Mouse (Mus musculus) heart, postnatal 0 days (tissue): ENCODE data around the gene Slc10a7. TPM values are rescaled to one million over a fixed set of nuclear protein-coding genes. Genes with fewer than 3 reads are reported as not detected.

Experiments
- ATAC-seq: fragments of 200-750 bp; cut with Nextera tagmentation; 2 replicates; pipeline ENCODE4 v1.8.0; 2017; ENCODE audit warnings: low read depth, moderate number of reproducible peaks, moderate library complexity; ENCODE audit not compliant: insufficient read depth
- DNase-seq: peaks from one replicate; pipeline ENCODE4 v3.0.0-alpha.2; 2016; ENCODE audit warnings: low spot score
- H3K27ac ChIP-seq: fragments of 300-500 bp; sonication (generic); 2 replicates; pipeline ENCODE4 v1.5.1; 2014; ENCODE audit warnings: low read depth, mild to moderate bottlenecking
- H3K27me3 ChIP-seq: fragments of 300-500 bp; sonication (generic); 2 replicates; pipeline ENCODE4 v1.6.1; 2014; ENCODE audit warnings: low read length, mixed read lengths; ENCODE audit not compliant: control insufficient read depth, insufficient read depth
- H3K36me3 ChIP-seq: fragments of 300-500 bp; sonication (generic); replicated peaks from 2 replicates; pipeline ENCODE4 v1.6.1; 2014; ENCODE audit warnings: low read length, mixed read lengths; ENCODE audit not compliant: control insufficient read depth, insufficient read depth
- H3K4me1 ChIP-seq: fragments of 300-500 bp; sonication (generic); 2 replicates; pipeline ENCODE4 v1.6.1; 2014; ENCODE audit warnings: antibody characterized with exemption; ENCODE audit not compliant: control insufficient read depth, insufficient read depth
- H3K4me2 ChIP-seq: fragments of 300-500 bp; sonication (generic); 2 replicates; pipeline ENCODE4 v1.6.1; 2014; ENCODE audit warnings: low read depth, mild to moderate bottlenecking, low read length, moderate library complexity
- H3K4me3 ChIP-seq: fragments of 300-500 bp; sonication (generic); 2 replicates; pipeline ENCODE4 v1.5.1; 2014; ENCODE audit warnings: low read depth, low read length
- H3K9ac ChIP-seq: fragments of 300-500 bp; sonication (generic); replicated peaks from 2 replicates; pipeline ENCODE4 v1.6.1; 2014; ENCODE audit warnings: low read depth, low read length, mixed read lengths
- H3K9me3 ChIP-seq: fragments of 300-500 bp; sonication (generic); replicated peaks from 2 replicates; pipeline ENCODE4 v1.6.1; 2016; ENCODE audit warnings: low read length; ENCODE audit not compliant: control insufficient read depth
- CTCF ChIP-seq: IDR thresholded peaks from 2 replicates; pipeline ENCODE4 v1.5.1; 2016; ENCODE audit warnings: antibody characterized with exemption, control low read depth, low read depth
- EP300 ChIP-seq: IDR thresholded peaks from 2 replicates; pipeline ENCODE4 v1.6.1; 2016; ENCODE audit warnings: antibody characterized with exemption, low read depth
- WGBS: fragments of 180-500 bp; shearing (Covaris S2); extraction: QIAGEN DNeasy Blood & Tissue Kit; methylation state at CpG from one replicate; pipeline ENCODE4 v1.1.7; 2014; 5-methylcytosine and 5-hydroxymethylcytosine counted together
- polyA plus RNA-seq: library from polyadenylated mRNA; unstranded; fragments of >200 nt; fragmentation: Nextera tagmentation; extraction: Ambion mirVana; gene quantifications from 2 replicates; pipeline ENCODE4 v1.2.1, GENCODE M21; 2015
- total RNA-seq: library from RNA; depleted of rRNA; stranded (reverse); fragments of >200 nt; gene quantifications from 2 replicates; pipeline ENCODE4 v1.2.3, GENCODE M21; 2014; ENCODE audit warnings: low replicate concordance

Slc10a7 gene
- total and polyA plus RNA-seq, 2 experiments from 2014 or later, result 5.3 to 11.8 TPM

- DNase-seq, result no peak
- no peak for TF ChIP-seq CTCF
- TF ChIP-seq EP300, result no peak
- Histone ChIP-seq H3K9me3 (no peaks in the 10 kb centered on the region), H3K9ac (no peak overlapping the region), H3K27me3 (no peaks in the 10 kb centered on the region), H3K36me3 (0 out of 2 replicates have a peak, but pooled peaks cover 7% of the 10 kb centered on the region), H3K4me3 (no peak overlapping the region), H3K4me2 (no peak overlapping the region), H3K27ac (no peak overlapping the region), H3K4me1 (0 out of 2 replicates have a peak, but pooled peaks cover 2% of the 10 kb centered on the region)
- no peak for ATAC-seq
- WGBS, result 88% methylated on average over 9 of the region's 9 CpGs
These were observed 95.3 kb downstream of the Slc10a7 start for GRCm38 (mm10) chr8:78604426-78604825.

DNA sequence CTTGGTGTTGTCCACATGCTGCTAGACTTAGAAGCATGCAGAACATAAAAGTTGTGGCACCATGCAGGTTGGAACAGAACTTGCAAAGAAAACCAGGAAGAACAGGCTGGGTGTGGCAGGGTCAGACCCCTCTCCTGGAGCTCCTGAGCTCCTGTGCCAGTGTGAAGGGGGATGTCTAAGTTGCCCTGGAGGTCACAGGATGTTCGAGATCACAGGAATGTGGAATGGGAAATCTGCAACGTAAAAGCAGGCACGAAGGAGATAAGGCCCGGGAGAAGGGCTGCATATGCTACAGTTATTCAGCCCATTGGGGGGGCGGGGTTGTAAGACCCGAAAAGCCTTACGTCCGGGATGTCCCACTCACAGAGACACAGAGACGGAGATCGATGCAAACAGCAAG lies 100.2 kb downstream of the Slc10a7 start:
- Histone ChIP-seq H3K4me1 (0 out of 2 replicates have a peak, but pooled peaks cover 3% of the 10 kb centered on the region), H3K4me2 (no peak overlapping the region), H3K9ac (no peak overlapping the region), H3K4me3 (no peak overlapping the region), H3K27me3 (no peaks in the 10 kb centered on the region), H3K36me3 (0 out of 2 replicates have a peak, but pooled peaks cover 4% of the 10 kb centered on the region), H3K27ac (no peak overlapping the region), H3K9me3 (no peaks in the 10 kb centered on the region)
- ATAC-seq, result no peak
- 59% methylated on average over 10 of the region's 10 CpGs for WGBS
- TF ChIP-seq EP300, result no peak
- no peak for TF ChIP-seq CTCF
- DNase-seq, result no peak

- no peak overlapping the region for H3K9ac ChIP-seq
- H3K4me3 ChIP-seq, result no peak overlapping the region
- WGBS, result 80% methylated on average over 6 of the region's 6 CpGs
- H3K27ac ChIP-seq, result no peak overlapping the region
- TF ChIP-seq CTCF, result no peak
- no peak for TF ChIP-seq EP300
- no peaks in the 10 kb centered on the region for H3K9me3 ChIP-seq
- H3K4me2 ChIP-seq, result no peak overlapping the region
- no peak for ATAC-seq
- H3K4me1 ChIP-seq, result 0 out of 2 replicates have a peak, but pooled peaks cover 3% of the 10 kb centered on the region
- DNase-seq, result no peak
- no peaks in the 10 kb centered on the region for H3K36me3 ChIP-seq
- no peaks in the 10 kb centered on the region for H3K27me3 ChIP-seq
These were observed 101.9 kb downstream of the Slc10a7 start for GRCm38 (mm10) chr8:78611019-78611418.

DNA sequence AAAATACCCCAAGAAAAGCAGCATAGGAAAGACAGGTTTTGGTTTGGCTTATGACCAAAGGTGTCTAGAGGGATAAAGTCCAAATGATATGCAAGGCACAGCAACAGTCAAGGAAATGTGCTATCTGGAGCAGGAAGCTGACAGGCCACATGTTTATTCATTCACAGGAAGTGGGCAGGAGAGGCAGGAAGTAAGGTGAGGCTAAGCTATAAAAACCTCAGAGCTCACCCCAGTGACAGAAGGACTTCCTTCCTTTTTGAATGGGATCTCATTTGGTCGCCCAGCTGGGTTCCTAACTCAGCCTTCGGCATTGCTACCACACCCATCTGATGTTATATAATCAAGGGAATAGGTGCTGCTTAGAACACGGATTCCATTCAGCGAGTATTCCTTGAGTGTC lies 113.2 kb downstream of the Slc10a7 start:
- Histone ChIP-seq H3K27me3 (no peaks in the 10 kb centered on the region), H3K4me3 (no peak overlapping the region), H3K36me3 (no peaks in the 10 kb centered on the region), H3K9me3 (no peaks in the 10 kb centered on the region), H3K9ac (no peak overlapping the region), H3K27ac (peak overlapping the region; percentile 39; the same call in 1 of the 2 replicates), H3K4me2 (no peak overlapping the region), H3K4me1 (no peaks in the 10 kb centered on the region)
- WGBS, result 56% methylated on average over 4 of the region's 4 CpGs
- DNase-seq, result no peak
- TF ChIP-seq EP300, result no peak
- TF ChIP-seq CTCF, result no peak
- no peak for ATAC-seq

DNA sequence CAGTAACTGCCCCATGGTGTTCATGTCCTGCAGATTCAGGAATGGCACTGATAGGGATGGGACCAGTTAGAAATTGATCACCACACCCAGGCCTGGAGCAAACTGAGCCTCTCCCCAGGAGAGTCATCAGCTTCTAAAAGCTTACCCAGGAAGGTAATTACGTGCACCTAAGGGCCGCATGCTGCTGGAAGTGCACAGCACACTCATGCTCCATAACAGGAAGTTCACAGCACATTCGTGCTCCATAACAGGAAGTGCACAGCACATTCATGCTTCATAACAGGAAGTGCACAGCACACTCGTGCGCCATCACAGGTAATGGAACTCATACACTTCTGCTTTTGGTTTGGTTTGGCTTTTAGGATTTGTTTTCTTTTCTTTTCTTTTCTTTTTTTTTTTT lies 114.8 kb downstream of the Slc10a7 start:
- no peaks in the 10 kb centered on the region for H3K9me3 ChIP-seq
- no peaks in the 10 kb centered on the region for H3K27me3 ChIP-seq
- no peak for TF ChIP-seq CTCF
- TF ChIP-seq EP300, result no peak
- H3K9ac ChIP-seq, result no peak overlapping the region
- no peaks in the 10 kb centered on the region for H3K4me1 ChIP-seq
- peak overlapping the region; percentile 16; the same call in 1 of the 2 replicates for H3K27ac ChIP-seq
- no peak for ATAC-seq
- 69% methylated on average over 5 of the region's 5 CpGs for WGBS
- no peaks in the 10 kb centered on the region for H3K36me3 ChIP-seq
- H3K4me3 ChIP-seq, result no peak overlapping the region
- no peak overlapping the region for H3K4me2 ChIP-seq
- no peak for DNase-seq

GRCm38 (mm10) chr8:78624738-78625442 lies 115.7 kb downstream of the Slc10a7 start:
- Histone ChIP-seq H3K4me1 (no peaks in the 10 kb centered on the region), H3K9ac (no peak overlapping the region), H3K4me2 (no peak overlapping the region), H3K27me3 (no peaks in the 10 kb centered on the region), H3K9me3 (no peaks in the 10 kb centered on the region), H3K4me3 (no peak overlapping the region), H3K27ac (no peak overlapping the region), H3K36me3 (no peaks in the 10 kb centered on the region)
- TF ChIP-seq CTCF, result no peak
- no peak for TF ChIP-seq EP300
- no peak for DNase-seq
- no peak for ATAC-seq
- 49% methylated on average over 12 of the region's 12 CpGs for WGBS
